Mouse (Mus musculus) E14TG2a.4 (cell line): ENCODE measurements around the gene Slfn2.

Experiments used
- CTCF ChIP-seq: conservative IDR thresholded peaks from 2 replicates; pipeline ENCODE4 v1.5.1; 2014; ENCODE audit warnings: low read length
- NANOG ChIP-seq: IDR thresholded peaks from 2 replicates; pipeline ENCODE4 v1.6.1; 2014; ENCODE audit warnings: borderline replicate concordance, low read length, mixed read lengths

DNA sequence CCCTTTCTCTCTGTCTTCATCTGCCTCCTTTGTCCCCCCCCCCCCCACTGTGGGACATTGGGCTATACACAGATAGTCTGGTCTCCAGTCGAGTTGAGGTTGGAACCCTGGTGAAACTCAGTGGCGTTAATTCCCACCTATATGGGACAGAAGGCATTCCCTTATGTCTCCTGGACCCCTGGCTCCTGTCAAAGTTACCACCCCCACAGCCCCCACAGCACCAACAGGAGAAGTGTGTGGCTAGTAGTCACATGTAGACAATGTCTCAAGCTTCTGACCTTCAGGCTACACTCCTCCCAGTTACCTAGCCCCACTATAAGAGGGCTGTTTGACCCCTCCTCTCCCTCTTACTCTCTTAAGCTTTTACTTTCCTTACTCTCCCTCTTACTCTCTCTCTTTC, 19.2 kb downstream of the Slfn2 start:
- TF ChIP-seq CTCF, result no peak
- no peak for TF ChIP-seq NANOG
